Mouse (Mus musculus): ENCODE data around the gene 4930568D16Rik.

4930568D16Rik gene

GRCm38 (mm10) chr2:35367629-35368028 lies at the start of gene 4930568D16Rik:
Gene 4930568D16Rik, minus strand, starts transcription at chr2:35367729.
- in situ Hi-C loops (cut with MboI, MseI) = no loop called here

- in situ Hi-C loops (cut with MboI, MseI) = no loop called here
Observed at GRCm38 (mm10) chr2:35417231-35417630, 49.7 kb upstream of the 4930568D16Rik start.

GRCm38 (mm10) chr2:35416473-35416872 lies 48.9 kb upstream of the 4930568D16Rik start:
- in situ Hi-C loops (cut with MboI, MseI) = no loop called here

GRCm38 (mm10) chr2:35412810-35413209 lies 45.3 kb upstream of the 4930568D16Rik start:
- in situ Hi-C loops (cut with MboI, MseI) = no loop called here

- in situ Hi-C loops (cut with MboI, MseI) = no loop called here
Observed at GRCm38 (mm10) chr2:35412246-35412645, 44.7 kb upstream of the 4930568D16Rik start.

- in situ Hi-C loops (cut with MboI, MseI) = no loop called here
Observed at GRCm38 (mm10) chr2:35411640-35412190, 44.2 kb upstream of the 4930568D16Rik start.

- in situ Hi-C loops (cut with MboI, MseI) = no loop called here
Observed at GRCm38 (mm10) chr2:35409466-35409865, 41.9 kb upstream of the 4930568D16Rik start.

GRCm38 (mm10) chr2:35408409-35409110 lies 41.0 kb upstream of the 4930568D16Rik start:
- in situ Hi-C loops (cut with MboI, MseI) = no loop called here

- in situ Hi-C loops (cut with MboI, MseI) = no loop called here
Observed at GRCm38 (mm10) chr2:35407878-35408277, 40.3 kb upstream of the 4930568D16Rik start.

- in situ Hi-C loops (cut with MboI, MseI) = no loop called here
Observed at GRCm38 (mm10) chr2:35407266-35407665, 39.7 kb upstream of the 4930568D16Rik start.

GRCm38 (mm10) chr2:35406611-35407010 lies 39.1 kb upstream of the 4930568D16Rik start:
- in situ Hi-C loops (cut with MboI, MseI) = no loop called here

GRCm38 (mm10) chr2:35402391-35402790 lies 34.9 kb upstream of the 4930568D16Rik start:
- in situ Hi-C loops (cut with MboI, MseI) = no loop called here

GRCm38 (mm10) chr2:35400739-35401138 lies 33.2 kb upstream of the 4930568D16Rik start:
- in situ Hi-C loops (cut with MboI, MseI) = no loop called here

GRCm38 (mm10) chr2:35398184-35398828 lies 30.8 kb upstream of the 4930568D16Rik start:
- in situ Hi-C loops (cut with MboI, MseI) = loop anchor here (5.0 kb wide), 1 partner anchor 106 kb away; no protein-coding TSS in a partner anchor

- in situ Hi-C loops (cut with MboI, MseI) = loop anchor here (5.0 kb wide), 1 partner anchor 105 kb away; no protein-coding TSS in a partner anchor
Observed at GRCm38 (mm10) chr2:35397590-35398173, 30.2 kb upstream of the 4930568D16Rik start.

GRCm38 (mm10) chr2:35397096-35397495 lies 29.6 kb upstream of the 4930568D16Rik start, which contains the start of gene 4930402F06Rik:
Gene 4930402F06Rik, minus strand, starts transcription at chr2:35397175.
- in situ Hi-C loops (cut with MboI, MseI) = loop anchor here (5.0 kb wide), 1 partner anchor 105 kb away; no protein-coding TSS in a partner anchor

GRCm38 (mm10) chr2:35385441-35385871 lies 17.9 kb upstream of the 4930568D16Rik start:
- in situ Hi-C loops (cut with MboI, MseI) = no loop called here

GRCm38 (mm10) chr2:35379306-35379705 lies 11.8 kb upstream of the 4930568D16Rik start:
- in situ Hi-C loops (cut with MboI, MseI) = no loop called here

GRCm38 (mm10) chr2:35377600-35377999 lies 10.1 kb upstream of the 4930568D16Rik start:
- in situ Hi-C loops (cut with MboI, MseI) = no loop called here

- in situ Hi-C loops (cut with MboI, MseI) = loop anchor here (5.0 kb wide), 1 partner anchor 81 kb away; no protein-coding TSS in a partner anchor
Observed at GRCm38 (mm10) chr2:35373003-35373402, 5.5 kb upstream of the 4930568D16Rik start.

GRCm38 (mm10) chr2:35370686-35371085 lies 3.2 kb upstream of the 4930568D16Rik start:
- in situ Hi-C loops (cut with MboI, MseI) = loop anchor here (5.0 kb wide), 1 partner anchor 78 kb away; no protein-coding TSS in a partner anchor

GRCm38 (mm10) chr2:35349184-35349583 lies 18.3 kb downstream of the 4930568D16Rik start:
- in situ Hi-C loops (cut with MboI, MseI) = loop anchor here (10.0 kb wide), 1 partner anchor 54 kb away; no protein-coding TSS in a partner anchor
